Mouse (Mus musculus) small intestine, adult 2 months (tissue): ENCODE measurements at regions not wholly inside any gene's neighbourhood (a gene's known extent, or its start where the extent isn't known, plus 50 kb on each side); places are given as distances from the start of the nearest gene placed in this dataset.

Source experiments
- H3K27ac ChIP-seq: fragments of 200-500 bp; 2 replicates; pipeline ENCODE4 v1.5.1; 2012; ENCODE audit warnings: low read depth, low read length, control low read depth, inconsistent platforms; ENCODE audit not compliant: insufficient read depth
- H3K27me3 ChIP-seq: fragments of 200-500 bp; 2 replicates; pipeline ENCODE4 v1.6.1; 2012; ENCODE audit warnings: mild to moderate bottlenecking, moderate library complexity, low read length, inconsistent platforms; ENCODE audit not compliant: control insufficient read depth, insufficient read depth
- H3K36me3 ChIP-seq: fragments of 200-500 bp; 2 replicates; pipeline ENCODE4 v1.6.1; 2012; ENCODE audit warnings: mild to moderate bottlenecking, low read length, control low read depth, inconsistent platforms; ENCODE audit not compliant: control insufficient read depth, insufficient read depth
- H3K4me1 ChIP-seq: fragments of 200-500 bp; 2 replicates; pipeline ENCODE4 v1.6.1; 2012; ENCODE audit warnings: low read length, inconsistent platforms, mixed read lengths; ENCODE audit not compliant: control insufficient read depth, insufficient read depth, insufficient read length
- H3K4me3 ChIP-seq: fragments of 200-500 bp; 2 replicates; pipeline ENCODE4 v1.5.1; 2012; ENCODE audit warnings: low read depth, mild to moderate bottlenecking, control low read depth, inconsistent platforms, low read length, moderate library complexity
- CTCF ChIP-seq: fragments of 200-500 bp; IDR thresholded peaks from 2 replicates; pipeline ENCODE4 v1.5.1; 2012; ENCODE audit warnings: low read depth, mild to moderate bottlenecking, control low read depth, inconsistent platforms, low read length, moderate library complexity, mixed read lengths; ENCODE audit not compliant: insufficient replicate concordance, insufficient read length; ENCODE audit errors: extremely low read depth
- POLR2A ChIP-seq: fragments of 200-500 bp; IDR thresholded peaks from 2 replicates; pipeline ENCODE4 v1.6.1; 2012; ENCODE audit warnings: low read depth, mild to moderate bottlenecking, control low read depth, inconsistent platforms, low read length, moderate library complexity
- WGBS: fragments of 180-500 bp; shearing (Covaris S2); methylation state at CpG from one replicate; pipeline ENCODE4 v1.1.7; 2018; 5-methylcytosine and 5-hydroxymethylcytosine counted together

GRCm38 (mm10) chr13:59881989-59882784 lies 59.2 kb upstream of the Tut7 start:
- Histone ChIP-seq H3K36me3 (no peaks in the 10 kb centered on the region), H3K27me3 (no peaks in the 10 kb centered on the region), H3K4me3 (no peak overlapping the region), H3K4me1 (no peaks in the 10 kb centered on the region), H3K27ac (no peak overlapping the region)
- 44% methylated on average over 19 of the region's 19 CpGs for WGBS
- TF ChIP-seq CTCF, result no peak
- TF ChIP-seq POLR2A, result no peak

DNA sequence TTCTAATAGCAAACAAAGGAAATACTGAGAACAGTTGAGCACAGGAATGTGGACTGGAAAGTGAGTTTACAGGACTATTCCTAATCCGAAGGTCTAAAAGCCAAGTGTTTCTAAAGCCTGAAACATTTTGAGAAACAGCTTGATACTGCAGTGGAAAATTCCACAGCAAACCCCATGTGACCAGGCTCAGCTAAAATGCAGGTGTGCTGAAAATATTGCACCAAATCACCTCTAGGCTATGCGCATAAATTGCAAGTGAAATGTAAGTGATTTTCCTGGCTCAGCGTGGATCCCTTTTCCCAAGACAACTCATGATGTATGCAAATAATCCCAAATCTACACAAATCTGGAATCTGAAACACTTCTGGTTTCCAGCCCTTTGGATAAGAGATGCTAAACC lies 57.1 kb upstream of the Tut7 start:
- 79% methylated on average over 3 of the region's 3 CpGs for WGBS
- Histone ChIP-seq H3K36me3 (no peaks in the 10 kb centered on the region), H3K4me1 (no peaks in the 10 kb centered on the region), H3K4me3 (no peak overlapping the region), H3K27me3 (no peaks in the 10 kb centered on the region), H3K27ac (no peak overlapping the region)
- TF ChIP-seq CTCF, result no peak
- TF ChIP-seq POLR2A, result no peak

DNA sequence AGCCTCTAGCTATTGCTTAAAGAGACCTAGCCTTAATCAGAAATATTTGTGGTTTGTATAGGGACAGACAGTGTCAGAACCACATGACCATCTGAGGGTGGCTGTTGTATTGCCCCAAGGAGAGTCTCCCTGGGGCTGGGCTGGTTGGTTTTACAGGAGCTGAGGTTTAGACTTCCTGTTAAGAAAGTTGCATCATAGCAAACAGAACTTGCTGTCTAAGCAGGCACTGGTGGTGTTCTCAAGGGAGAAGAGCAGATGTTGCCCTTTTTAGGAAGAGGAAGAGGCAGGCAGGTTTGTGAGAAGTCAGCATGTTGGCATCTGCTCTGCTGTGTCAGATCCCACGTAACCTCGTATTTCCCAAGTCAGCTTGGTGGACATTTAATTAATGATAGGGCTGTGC lies 52.7 kb upstream of the Tut7 start:
- Histone ChIP-seq H3K36me3 (no peaks in the 10 kb centered on the region), H3K27me3 (no peaks in the 10 kb centered on the region), H3K4me1 (no peaks in the 10 kb centered on the region), H3K4me3 (no peak overlapping the region), H3K27ac (no peak overlapping the region)
- no peak for TF ChIP-seq POLR2A
- TF ChIP-seq CTCF, result no peak
- WGBS, result 38% methylated on average over 2 of the region's 2 CpGs

DNA sequence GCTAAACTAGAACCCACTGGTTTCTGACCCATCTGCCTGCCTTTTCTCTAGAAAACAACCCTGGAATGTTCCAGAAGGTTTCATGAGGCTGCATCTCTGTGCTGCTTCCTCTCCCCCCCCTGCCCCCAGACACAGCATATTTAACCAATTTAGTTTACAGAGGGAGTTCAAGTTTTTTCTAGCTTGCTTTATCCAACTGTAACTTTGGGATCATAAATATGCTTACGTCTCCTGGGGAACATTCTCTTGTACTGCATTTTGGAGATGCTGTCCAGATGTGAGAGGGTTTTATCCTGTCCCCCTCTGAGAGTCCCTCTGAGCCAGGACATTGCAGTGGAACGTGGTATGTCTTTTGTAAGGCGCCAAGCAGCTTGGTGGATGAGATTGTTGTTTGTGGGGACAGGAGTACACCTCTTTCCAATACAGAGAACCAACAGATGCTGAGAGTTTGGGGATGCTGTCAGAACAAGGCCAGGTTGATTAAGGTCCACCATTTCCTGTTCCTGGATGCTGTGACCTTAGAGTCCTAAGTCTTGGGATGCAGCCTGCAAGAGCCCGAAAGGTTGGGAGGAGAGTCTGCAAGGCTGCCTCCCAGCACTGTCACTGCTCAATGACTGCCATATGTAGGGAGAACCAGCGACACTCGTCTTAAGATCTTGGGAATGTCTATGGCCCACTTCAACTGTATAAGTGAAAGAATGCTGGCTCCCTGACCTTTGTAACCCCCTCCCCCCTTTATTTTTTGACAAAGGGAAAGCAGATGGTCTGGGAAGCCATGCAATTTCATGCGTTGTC lies 51.4 kb upstream of the Tut7 start:
- Histone ChIP-seq H3K4me1 (no peaks in the 10 kb centered on the region), H3K27ac (no peak overlapping the region), H3K36me3 (no peaks in the 10 kb centered on the region), H3K27me3 (no peaks in the 10 kb centered on the region), H3K4me3 (no peak overlapping the region)
- TF ChIP-seq POLR2A, result no peak
- TF ChIP-seq CTCF, result no peak
- WGBS, result 78% methylated on average over 7 of the region's 7 CpGs
